Mouse (Mus musculus) left cerebral cortex, adult 6 months (tissue): ENCODE results near the gene Six4. TPM values are rescaled to one million over a fixed set of nuclear protein-coding genes. Genes with fewer than 3 reads are reported as not detected.

Experiments
- long read RNA-seq, 2 experiments: library from polyadenylated mRNA; unstranded; transcript quantifications; one replicate each; pipeline ENCODE4 v2.0.0; 2019 to 2020
- polyA plus RNA-seq: library from polyadenylated mRNA; unstranded; fragments of <200 nt; fragmentation: Nextera tagmentation; gene quantifications from 2 replicates; pipeline ENCODE4 v1.2.3, GENCODE M21; 2021

Gene Six4
- polyA plus RNA-seq, result 0.29 and 0.33 TPM in 2 replicates
- long read RNA-seq, experiment 1, full-length matches to known transcripts, result 1 of 2 reads
- long read RNA-seq, experiment 1, partial matches to known transcripts, result 0 of 2 reads
- long read RNA-seq, experiment 1, other reads (novel, unspliced or antisense), result 1 of 2 reads
- long read RNA-seq, experiment 2, result 0 reads

GRCm38 (mm10) chr12:73113196-73113595 lies at the start of gene Six4:
Gene Six4 (minus strand): TSS chr12:73113456.

GRCm38 (mm10) chr12:73123093-73124041 lies 10.1 kb upstream of the Six4 start, which contains the start of gene Mnat1:
Gene Mnat1 (plus strand): TSS chr12:73123717.

GRCm38 (mm10) chr12:73053668-73054241 lies 59.5 kb downstream of the Six4 start, which contains the start of gene Six1:
Gene Six1 (minus strand): TSS chr12:73053887.

Other genes starting within 250 kb of the Six4 start
- gene Six6, start 173.6 kb downstream of the Six4 start, polyA plus RNA-seq, result not detected in 2 replicates
- gene 4930447C04Rik, start 172.7 kb downstream of the Six4 start, polyA plus RNA-seq, result 1.9 and 2.0 TPM in 2 replicates
- gene Six1, start 59.6 kb downstream of the Six4 start, polyA plus RNA-seq, result 0.10 and 0.20 TPM in 2 replicates
- 12.7 and 15.5 TPM in 2 replicates for gene Mnat1, start 10.3 kb upstream of the Six4 start, polyA plus RNA-seq
- gene Trmt5, start 173.3 kb upstream of the Six4 start, polyA plus RNA-seq, result 7.6 and 9.3 TPM in 2 replicates
- gene Slc38a6, start 173.3 kb upstream of the Six4 start, polyA plus RNA-seq, result 4.7 and 5.7 TPM in 2 replicates